Mouse (Mus musculus) megakaryocyte, embryonic 14.5 days (primary cell): ENCODE results near the gene Syne3.

ENCODE experiments used
- FLI1 ChIP-seq: IDR thresholded peaks from 2 replicates; pipeline ENCODE4 v1.6.1; 2012; ENCODE audit warnings: low read length, inconsistent platforms, mixed read lengths
- GATA1 ChIP-seq: IDR thresholded peaks from 3 replicates; pipeline ENCODE4 v1.6.1; 2012; ENCODE audit warnings: mixed read lengths, low read length, inconsistent platforms, borderline replicate concordance

- no peak for TF ChIP-seq GATA1
- no peak for TF ChIP-seq FLI1
Measured at GRCm38 (mm10) chr12:104990741-104991454, 18.7 kb downstream of the Syne3 start.
